Mouse (Mus musculus): Measurements from ENCODE around the gene Scgb1c1.

Scgb1c1 gene

DNA sequence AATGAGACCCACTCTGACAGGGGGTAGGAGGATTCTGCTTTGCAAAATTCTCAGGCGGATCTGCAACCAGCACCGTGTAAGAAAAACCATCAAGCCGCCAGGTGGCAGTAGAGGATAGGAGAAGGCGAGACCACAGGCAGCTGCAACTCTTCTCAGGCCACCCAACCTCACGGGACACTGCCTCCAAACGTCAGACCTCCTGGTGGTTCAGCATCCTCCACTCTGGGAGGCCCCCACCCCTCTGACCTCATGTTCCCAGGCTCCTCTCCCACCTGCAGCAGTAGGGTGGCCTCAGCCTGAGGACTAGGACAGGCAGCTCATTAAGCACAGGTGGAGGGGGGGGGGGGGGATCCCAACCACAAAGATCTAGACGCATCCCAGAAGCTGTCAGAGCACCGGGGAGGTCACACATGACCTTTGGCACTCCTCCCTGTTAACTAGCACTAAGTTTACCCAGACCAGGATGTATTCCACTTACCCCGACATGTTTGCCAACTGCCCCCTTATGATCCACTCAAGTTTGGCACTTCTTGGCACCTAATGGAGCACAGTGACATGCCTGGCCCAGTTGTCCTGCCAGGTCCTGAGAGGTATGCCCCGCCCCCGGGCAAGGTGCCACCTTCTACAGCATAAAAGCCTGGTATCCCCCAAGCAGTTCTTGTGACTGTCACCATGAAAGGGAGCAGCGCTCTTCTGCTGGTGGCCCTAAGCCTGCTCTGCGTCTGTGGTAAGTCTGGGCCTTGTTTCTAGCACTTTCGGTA, at the start of gene Scgb1c1:
TSS of gene Scgb1c1 (plus strand) at position 643 of the 761 bp plus-strand sequence.
- DNase-seq (ENCODE audit: low read depth, low spot score) = no peak

DNA sequence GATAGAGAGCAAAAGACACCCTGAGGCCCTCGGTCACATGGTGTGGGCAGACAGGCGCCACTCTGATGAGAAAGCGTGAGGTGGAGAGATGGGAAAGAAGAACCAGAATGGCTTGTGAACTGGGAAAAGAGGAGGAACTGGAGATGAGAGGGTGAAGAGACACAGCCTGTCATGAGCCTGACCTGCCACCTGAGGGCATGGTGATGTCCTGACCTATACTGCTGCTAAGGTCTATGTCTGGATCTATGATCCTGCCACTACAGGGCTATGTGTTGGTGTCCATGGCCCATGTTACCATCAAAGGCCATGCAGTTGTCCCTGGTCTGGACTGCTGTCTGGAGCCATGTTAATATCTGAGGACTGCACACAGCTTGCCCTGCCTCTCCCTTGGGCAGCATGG, 47.7 kb upstream of the Scgb1c1 start:
- DNase-seq (ENCODE audit: low read depth, low spot score) = no peak

GRCm38 (mm10) chr7:140798212-140798611, 47.1 kb upstream of the Scgb1c1 start:
- DNase-seq (ENCODE audit: low read depth, low spot score) = no peak

DNA sequence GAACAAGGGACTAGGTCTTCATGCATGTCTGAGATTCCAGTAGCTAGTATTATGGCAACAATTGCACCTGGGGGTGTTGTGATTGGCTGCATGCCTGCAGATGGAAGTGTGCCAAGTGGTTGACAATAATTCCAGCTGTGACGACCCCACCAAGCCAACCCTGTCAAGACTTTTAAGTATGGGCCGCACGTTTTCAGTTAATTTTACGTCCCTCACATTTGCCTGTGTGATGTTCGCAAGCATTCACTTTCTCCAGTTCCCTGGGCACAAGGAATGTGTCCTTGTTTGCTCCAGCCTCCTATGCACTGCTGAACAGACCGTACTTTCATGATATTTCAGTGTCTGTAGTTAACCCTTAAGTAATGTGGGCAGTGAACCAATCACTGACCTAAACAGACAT, 42.7 kb upstream of the Scgb1c1 start:
- DNase-seq (ENCODE audit: low read depth, low spot score) = no peak

- DNase-seq (ENCODE audit: low read depth, low spot score) = no peak
Observed at GRCm38 (mm10) chr7:140805704-140806103, 39.6 kb upstream of the Scgb1c1 start.

GRCm38 (mm10) chr7:140810496-140810895, 34.9 kb upstream of the Scgb1c1 start:
- no peak for DNase-seq (ENCODE audit: low read depth, low spot score)

GRCm38 (mm10) chr7:140811714-140812113, 33.6 kb upstream of the Scgb1c1 start:
- DNase-seq (ENCODE audit: low read depth, low spot score) = no peak

DNA sequence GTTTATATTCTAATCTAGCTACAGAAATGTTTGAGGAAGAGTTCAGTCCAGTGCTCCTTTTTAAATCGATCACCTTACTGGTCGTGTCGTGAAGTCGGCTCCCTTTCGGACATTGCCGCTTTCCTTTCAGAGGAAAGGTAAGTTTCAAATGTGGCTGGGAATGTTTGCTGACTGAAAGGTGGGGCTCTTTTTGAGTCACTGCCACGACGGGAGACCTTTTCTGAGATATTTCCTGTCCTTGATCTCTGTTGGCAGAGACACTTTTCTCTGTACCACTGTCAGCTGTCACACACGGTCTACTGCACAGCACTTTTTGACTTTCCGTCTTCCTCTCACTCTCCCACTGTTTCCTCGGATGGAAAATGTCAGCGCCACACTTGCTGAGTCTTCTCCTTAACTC, 32.5 kb upstream of the Scgb1c1 start:
- no peak for DNase-seq (ENCODE audit: low read depth, low spot score)

DNA sequence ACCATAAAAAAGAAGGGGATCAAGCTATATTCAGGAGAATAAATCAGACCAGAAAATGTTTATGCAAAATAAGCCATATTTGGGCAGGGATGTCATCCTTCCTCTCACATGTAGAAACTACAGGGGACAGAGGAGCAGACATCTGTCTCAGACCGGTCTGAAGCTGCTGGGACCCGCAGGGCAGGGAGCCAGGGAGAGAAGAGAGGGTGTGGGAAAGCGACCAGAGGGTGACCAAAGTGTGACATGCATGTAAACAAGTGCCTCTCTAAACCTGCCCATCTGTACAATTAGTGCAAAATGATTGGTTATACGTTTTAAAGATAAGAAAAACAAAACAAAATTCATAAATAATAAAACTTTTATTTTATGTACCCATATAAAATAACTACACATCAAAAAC, 25.2 kb upstream of the Scgb1c1 start:
- no peak for DNase-seq (ENCODE audit: low read depth, low spot score)

DNA sequence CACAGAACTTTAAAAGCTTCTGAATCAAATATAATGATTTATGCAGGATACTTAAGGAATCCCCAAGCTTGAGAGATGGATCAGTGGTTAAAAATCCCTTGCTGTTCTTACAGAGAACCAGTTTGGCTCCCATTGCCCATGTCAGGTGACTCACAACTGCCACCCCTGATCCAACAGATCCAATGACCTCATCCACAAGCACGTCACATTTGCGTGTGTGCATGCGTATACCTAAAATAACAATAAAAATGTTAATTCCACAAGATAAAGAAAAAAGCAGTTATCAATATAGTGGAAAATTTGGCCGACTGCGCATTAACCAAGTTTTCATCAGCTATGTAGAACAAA, 24.1 kb upstream of the Scgb1c1 start:
- no peak for DNase-seq (ENCODE audit: low read depth, low spot score)

- DNase-seq (ENCODE audit: low read depth, low spot score) = no peak
Observed at GRCm38 (mm10) chr7:140821653-140822329, 23.6 kb upstream of the Scgb1c1 start, which contains the start of gene Zfp941. TSS of gene Zfp941 (minus strand) at chr7:140822178.

DNA sequence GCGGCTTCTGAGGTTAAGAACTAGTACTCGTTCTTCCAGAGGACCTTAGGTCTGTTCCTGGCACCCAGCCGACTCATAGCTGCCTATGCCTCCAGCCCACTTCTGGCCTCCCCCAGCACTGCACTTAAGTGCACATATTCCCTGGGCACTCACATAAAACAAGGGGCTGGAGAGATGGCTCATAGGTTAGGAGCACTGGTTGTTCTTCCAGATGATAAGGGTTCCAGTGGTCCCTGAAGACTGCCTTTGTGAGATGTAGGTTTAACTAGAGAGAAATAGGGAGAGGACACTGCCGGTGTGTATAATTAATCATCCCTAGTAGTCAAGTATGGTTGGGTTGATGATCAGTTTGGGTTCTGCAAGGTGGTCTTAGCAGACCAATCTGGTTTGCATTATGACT, 22.6 kb upstream of the Scgb1c1 start:
- no peak for DNase-seq (ENCODE audit: low read depth, low spot score)

GRCm38 (mm10) chr7:140828171-140828881, 17.0 kb upstream of the Scgb1c1 start:
- DNase-seq (ENCODE audit: low read depth, low spot score) = no peak

DNA sequence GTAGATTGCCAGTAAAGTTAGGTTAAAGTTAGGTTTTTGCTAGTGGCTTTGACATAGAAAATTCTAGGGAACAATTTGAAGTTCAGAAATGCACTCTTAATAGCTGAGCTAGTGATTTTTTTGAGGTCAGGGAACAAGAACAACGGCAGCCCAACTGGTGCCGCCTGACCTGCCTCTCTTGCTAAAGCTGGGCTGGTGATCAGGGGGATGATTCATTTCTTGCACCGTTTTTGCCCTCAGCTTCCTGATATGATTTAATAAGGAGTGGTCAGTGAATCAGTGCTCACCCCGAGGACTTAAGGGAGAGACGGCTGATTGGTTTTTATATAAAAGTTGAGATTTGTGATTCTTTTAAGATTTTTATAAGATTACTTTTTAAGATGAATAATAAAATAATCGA, 13.9 kb upstream of the Scgb1c1 start:
- no peak for DNase-seq (ENCODE audit: low read depth, low spot score)

- no peak for DNase-seq (ENCODE audit: low read depth, low spot score)
Observed at GRCm38 (mm10) chr7:140833341-140833740, 12.0 kb upstream of the Scgb1c1 start.

DNA sequence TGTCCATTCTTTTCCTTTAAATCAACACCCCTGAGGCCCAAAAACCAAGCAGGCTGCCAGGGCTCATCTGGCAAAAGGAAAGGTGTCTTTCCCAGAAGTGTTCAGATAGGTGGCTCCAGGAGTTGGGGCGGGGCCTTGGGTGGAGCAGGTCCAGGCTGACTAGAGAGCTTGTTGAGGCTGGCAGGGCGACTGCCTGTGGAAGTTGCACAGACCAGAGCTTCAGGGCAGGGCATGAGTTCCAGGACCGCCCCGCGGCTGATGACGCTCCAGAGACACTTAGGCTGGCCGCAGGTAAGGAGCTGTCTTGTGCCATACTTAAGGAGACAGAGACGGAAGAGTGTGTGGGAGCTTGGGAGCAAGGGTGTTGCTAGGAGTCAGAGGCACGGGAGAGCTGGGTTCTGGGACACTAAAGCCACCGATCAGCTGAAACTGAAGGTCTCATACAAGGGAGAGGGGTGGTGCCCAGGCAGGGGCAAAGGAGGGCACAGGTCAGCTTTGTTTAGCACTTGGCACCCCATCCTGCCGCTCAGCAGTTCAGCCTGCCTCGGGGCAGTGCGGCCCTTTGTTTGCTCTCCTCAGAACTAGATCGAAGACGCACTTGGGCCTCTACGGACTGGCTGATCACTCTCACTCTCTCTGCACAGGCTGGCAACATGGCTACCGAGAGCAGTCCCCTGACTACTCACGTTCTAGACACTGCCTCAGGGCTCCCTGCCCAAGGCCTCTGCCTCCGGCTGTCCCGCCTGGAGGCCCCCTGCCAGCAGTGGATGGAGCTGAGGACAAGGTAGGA, 10.2 kb upstream of the Scgb1c1 start, which contains the start of gene Urah:
TSS of gene Urah (plus strand) at position 51 of the 790 bp plus-strand sequence.
- DNase-seq (ENCODE audit: low read depth, low spot score) = no peak

DNA sequence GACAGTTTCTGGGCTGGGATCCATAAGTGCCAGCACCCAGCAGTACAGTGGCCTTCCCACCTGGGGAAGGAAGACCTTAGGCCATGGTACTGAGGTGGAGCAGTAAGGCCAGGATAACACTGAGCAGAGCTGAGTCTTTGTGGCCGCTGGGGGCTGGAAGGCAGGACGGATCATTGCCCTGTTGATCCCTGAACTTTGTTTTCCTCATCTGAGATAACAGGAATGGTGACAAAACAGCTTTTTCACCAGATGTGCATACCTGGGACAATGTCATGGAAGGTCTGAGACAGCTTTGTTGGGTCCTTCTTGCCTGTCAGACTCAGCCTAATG, 9.6 kb upstream of the Scgb1c1 start:
- no peak for DNase-seq (ENCODE audit: low read depth, low spot score)

GRCm38 (mm10) chr7:140836243-140837115, 8.9 kb upstream of the Scgb1c1 start:
- no peak for DNase-seq (ENCODE audit: low read depth, low spot score)

- DNase-seq (ENCODE audit: low read depth, low spot score) = no peak
Observed at GRCm38 (mm10) chr7:140839556-140839955, 5.8 kb upstream of the Scgb1c1 start.

- no peak for DNase-seq (ENCODE audit: low read depth, low spot score)
Observed at GRCm38 (mm10) chr7:140840750-140841735, 4.3 kb upstream of the Scgb1c1 start.

Measured in WW6 (cell line).